Mouse (Mus musculus) inflammation-experienced regulatory T-cells, adult 6 months (primary cell): ENCODE data around the gene Ift52. TPM values are rescaled to one million over a fixed set of nuclear protein-coding genes. Genes with fewer than 3 reads are reported as not detected.
"Not testable (repeated sequence)": the region's sequence is repeated elsewhere in the genome, so short reads cannot be mapped to it uniquely, and the experiment has no call there.

Experiments used
- ATAC-seq: one replicate; pipeline ENCODE4 v1.8.0; 2017
- polyA plus RNA-seq, 3 experiments: library from polyadenylated mRNA; unstranded; fragments of 100-300 nt; shearing (Covaris generic); gene quantifications; one replicate each; pipeline ENCODE4 v1.2.1; 2017

Gene Ift52
- polyA plus RNA-seq, 3 experiments from 2014 or later, result 60.8 to 67.3 (median 61.3) TPM

- ATAC-seq, result no peak
Measured at GRCm38 (mm10) chr2:163031757-163032156, 14.6 kb downstream of the Ift52 start.

DNA sequence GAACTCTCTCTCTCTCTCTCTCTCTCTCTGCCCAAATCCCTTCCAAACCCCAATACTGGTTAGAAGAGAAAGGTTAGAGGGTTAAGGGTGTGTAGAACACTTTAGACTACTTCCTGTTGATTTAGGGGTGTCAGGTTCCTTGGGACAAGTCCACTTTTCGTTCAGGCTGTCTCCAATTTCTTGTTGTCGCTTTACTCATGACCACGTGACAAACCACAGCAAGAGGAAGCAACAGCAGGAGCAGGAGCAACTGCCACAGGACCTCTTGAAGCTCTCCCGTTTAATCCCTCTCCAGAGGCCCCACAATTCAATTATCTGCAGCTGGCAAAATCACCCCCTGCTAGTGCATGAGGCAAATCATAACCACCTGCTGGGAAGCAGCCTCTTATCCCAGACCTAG is 15.5 kb downstream of the Ift52 start:
- no peak for ATAC-seq

GRCm38 (mm10) chr2:163039940-163040339 is 22.8 kb downstream of the Ift52 start:
- no peak for ATAC-seq

- ATAC-seq, result peak; percentile 82
Measured at GRCm38 (mm10) chr2:163048125-163048524, 31.0 kb downstream of the Ift52 start.

GRCm38 (mm10) chr2:163049116-163049515 is 32.0 kb downstream of the Ift52 start:
- no peak for ATAC-seq

GRCm38 (mm10) chr2:163051691-163052090 is 34.5 kb downstream of the Ift52 start:
- ATAC-seq, result no peak

DNA sequence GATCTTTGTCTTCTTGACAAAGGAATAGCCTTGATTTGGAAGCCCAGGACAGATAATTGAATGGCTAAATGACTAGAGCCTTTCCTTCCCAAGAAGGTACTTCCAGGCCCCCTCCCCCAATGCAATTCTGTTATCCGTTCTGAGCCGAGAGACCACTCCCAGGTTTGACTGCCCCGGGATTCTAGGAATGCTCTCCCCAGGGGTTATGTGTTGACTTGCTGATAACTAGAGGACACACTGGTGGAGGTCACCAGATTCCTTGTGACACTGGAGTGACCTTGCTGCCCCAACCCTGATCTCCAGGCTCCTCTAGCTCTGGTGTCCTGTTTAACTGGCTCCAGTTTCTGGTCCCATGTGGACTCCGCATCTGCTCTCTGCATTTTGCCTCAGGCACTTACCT is 34.9 kb downstream of the Ift52 start:
- no peak for ATAC-seq

DNA sequence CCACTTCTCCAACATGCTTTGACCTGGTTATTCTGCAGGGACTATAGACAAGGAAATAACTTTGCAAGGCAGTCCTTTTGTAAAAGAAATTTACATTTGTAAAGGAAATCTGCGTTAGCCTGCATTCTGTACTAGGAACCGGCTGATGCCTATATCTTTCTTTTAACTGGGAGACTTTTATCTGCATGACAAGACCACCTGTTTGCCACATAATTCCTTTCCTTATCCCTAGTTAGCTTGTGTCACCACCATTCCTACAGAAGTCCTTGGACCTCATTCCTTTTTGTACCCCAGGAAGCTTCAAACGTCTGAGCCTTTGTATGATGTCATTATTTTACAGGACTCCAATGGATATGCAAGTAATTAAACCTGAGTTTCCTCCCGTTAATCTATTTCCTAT is 35.7 kb downstream of the Ift52 start:
- no peak for ATAC-seq

- peak; percentile 100 for ATAC-seq
Measured at GRCm38 (mm10) chr2:163054335-163054840, 37.2 kb downstream of the Ift52 start, which contains the start of gene Mybl2. TSS of gene Mybl2 (plus strand) at chr2:163054687.

- ATAC-seq, result no peak
Measured at GRCm38 (mm10) chr2:163054891-163055494, 37.8 kb downstream of the Ift52 start.

DNA sequence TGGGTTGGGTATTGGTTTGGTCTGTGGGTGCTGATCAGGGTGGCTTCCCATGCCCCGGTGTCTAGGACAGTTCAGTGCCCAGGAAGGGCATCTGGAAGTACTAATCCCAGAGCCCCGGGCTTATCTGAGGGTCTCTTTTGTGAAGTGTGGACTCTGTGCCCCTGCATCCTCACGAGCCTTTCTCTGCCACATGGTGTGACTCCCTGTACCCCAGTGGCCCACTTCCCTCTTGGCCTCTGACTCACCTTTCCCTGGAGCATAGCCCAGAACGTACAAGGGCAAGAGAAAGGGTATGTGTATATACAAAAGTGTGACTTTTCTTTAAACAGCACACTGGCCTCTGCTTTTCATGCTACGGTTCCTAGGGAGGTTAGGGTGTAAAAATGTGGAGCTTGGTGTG is 38.6 kb downstream of the Ift52 start:
- ATAC-seq, result no peak

- no peak for ATAC-seq
Measured at GRCm38 (mm10) chr2:163056584-163056983, 39.4 kb downstream of the Ift52 start.

DNA sequence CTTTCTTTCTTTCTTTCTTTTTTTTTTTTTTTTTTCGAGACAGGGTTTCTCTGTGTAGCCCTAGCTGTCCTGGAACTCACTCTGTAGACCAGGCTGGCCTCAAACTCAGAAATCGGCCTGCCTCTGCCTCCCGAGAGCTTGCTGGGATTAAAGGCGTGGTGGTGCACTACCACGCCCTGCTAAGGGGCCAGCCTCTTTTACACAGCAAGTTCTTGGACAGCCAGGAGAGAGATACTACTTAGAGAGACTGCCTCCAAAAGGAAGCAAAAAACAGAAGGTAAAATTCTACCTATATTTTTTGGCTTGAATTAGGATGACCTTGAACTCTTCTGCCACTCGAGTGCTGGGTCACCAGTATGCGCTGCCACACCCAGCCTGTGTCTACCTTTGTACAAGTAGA is 41.8 kb downstream of the Ift52 start:
- not testable (repeated sequence) for ATAC-seq

GRCm38 (mm10) chr2:163060630-163061029 is 43.5 kb downstream of the Ift52 start:
- ATAC-seq, result no peak

DNA sequence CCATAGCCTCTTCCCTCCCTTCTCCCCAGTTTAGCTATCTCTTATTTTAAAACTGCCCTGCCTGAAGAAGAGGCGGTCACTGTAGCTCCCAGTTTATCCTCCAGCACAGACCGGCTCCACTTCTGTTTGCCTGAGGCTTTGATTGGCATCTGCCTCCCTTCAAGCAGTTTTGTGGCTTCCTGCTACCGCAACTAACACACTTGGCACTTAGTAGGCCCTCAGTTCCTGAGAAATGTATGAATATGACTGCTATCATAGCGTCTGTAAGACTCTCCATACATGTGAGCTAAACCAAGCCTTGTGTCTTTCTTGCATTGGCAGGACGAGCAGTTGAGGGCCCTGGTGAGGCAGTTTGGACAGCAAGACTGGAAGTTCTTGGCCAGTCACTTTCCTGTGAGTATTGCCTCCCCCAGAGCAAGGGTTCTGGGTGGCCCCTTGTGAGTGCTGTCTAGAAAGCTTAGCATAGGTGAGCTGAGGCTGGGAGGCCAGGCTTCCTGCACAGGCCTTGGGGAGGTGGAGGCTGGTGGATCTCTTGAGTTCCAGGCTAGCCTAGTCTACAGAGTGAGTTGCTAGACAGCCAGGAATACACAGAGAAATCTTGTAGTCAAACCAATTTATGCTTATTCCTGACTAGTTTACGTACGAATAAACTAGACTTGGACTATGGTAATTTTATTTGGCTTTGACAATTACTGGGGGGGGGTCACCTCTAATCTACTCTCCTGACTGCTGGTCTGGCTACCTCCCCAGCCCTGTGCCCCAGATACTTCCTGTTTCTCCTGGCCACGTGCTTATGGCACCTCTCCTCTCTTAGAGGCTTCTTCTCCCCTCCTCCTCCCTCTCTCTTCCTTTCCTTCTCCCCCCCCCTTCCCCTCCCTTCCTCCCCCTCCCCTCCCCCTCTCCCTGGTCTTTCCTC is 44.3 kb downstream of the Ift52 start:
- ATAC-seq, result no peak

- no peak for ATAC-seq
Measured at GRCm38 (mm10) chr2:163062119-163062508, 45.0 kb downstream of the Ift52 start.

- no peak for ATAC-seq
Measured at GRCm38 (mm10) chr2:163066326-163066725, 49.2 kb downstream of the Ift52 start.

DNA sequence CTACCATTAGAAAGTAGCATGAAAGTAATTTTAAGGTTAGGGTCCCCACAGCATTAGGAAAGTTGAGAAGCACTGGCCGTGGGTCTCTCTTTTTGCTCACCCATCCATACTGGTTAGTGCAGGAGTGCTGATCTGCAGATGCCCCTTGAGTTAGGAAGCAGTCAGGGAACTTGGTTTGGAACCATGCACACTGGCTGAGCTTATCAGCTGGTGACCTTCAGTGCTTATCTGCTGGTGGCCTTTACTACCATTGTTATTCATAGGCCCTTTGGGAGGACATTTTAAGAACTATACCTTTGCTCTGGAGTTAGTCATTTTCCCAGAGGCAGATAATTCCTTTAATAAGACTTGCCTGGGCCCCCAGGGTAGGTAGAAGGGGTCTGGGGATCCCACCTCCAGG is 50.1 kb downstream of the Ift52 start:
- ATAC-seq, result no peak

DNA sequence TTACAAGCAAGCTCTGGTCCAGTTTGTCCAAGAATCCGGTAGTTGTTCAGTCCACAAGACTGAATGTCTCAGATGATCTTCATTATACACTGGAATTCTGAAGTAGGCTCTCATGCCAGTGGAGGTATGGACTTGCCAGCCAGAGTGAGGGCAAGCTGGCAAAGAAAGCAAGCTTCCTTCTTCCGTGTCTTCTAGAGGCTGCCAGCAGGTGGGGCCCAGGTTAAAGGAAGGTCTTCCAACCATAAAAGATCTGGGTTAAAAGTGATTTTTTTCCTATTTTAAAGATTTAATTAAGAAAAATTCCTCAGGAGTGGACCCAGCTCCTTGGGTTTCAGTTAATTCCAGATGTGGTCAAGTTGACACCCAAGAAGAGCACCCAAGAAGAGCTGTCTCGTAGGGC is 53.1 kb downstream of the Ift52 start:
- ATAC-seq, result no peak

- ATAC-seq, result no peak
Measured at GRCm38 (mm10) chr2:163071590-163071989, 54.4 kb downstream of the Ift52 start.

GRCm38 (mm10) chr2:163073023-163073757 is 56.0 kb downstream of the Ift52 start:
- no peak for ATAC-seq

- ATAC-seq, result no peak
Measured at GRCm38 (mm10) chr2:163074006-163074405, 56.9 kb downstream of the Ift52 start.

GRCm38 (mm10) chr2:163074808-163075207 is 57.7 kb downstream of the Ift52 start:
- ATAC-seq, result no peak
